Mouse (Mus musculus): ENCODE data around the gene Nedd4. TPM values are rescaled to one million over a fixed set of nuclear protein-coding genes. Genes with fewer than 3 reads are reported as not detected.
A peak's percentile ranks its signal among the peaks of the same experiment; 100 is the strongest.
"Not testable (repeated sequence)": the region's sequence is repeated elsewhere in the genome, so short reads cannot be mapped to it uniquely, and the experiment has no call there.

Nedd4 gene
- total RNA-seq, 2 experiments from 2014 or later, result 388 to 415 TPM

GRCm38 (mm10) chr9:72643651-72644417 lies 18.3 kb upstream of the Nedd4 start:
- intact Hi-C loops (cut with DNase I; ENCODE audit: low total_unique reads), result no loop called here
- DNase-seq, result no peak

- DNase-seq, result no peak
- intact Hi-C loops (cut with DNase I; ENCODE audit: low total_unique reads), result no loop called here
Observed at GRCm38 (mm10) chr9:72644418-72645110, 17.6 kb upstream of the Nedd4 start.

- intact Hi-C loops (cut with DNase I; ENCODE audit: low total_unique reads), result no loop called here
- no peak for DNase-seq
Observed at GRCm38 (mm10) chr9:72649781-72650180, 12.4 kb upstream of the Nedd4 start.

DNA sequence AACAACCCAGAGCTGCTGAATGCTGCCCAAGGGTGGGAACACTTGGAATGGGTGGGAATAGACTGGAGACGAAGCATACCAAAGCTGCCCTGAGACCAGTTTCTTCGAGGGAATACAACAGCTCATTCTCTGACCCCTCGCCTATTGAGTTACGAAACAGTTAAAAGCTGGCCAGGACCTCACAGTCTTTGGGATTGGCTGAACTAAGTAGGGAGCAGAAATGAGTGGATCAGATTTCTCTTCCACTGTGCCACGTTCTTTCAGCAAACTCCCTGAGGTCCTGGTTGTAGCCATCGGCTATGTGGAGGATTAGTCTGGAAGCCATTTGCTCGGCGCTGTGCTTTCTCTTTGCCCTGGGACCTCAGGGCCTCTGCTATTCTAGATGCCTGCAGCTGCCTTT lies 9.2 kb upstream of the Nedd4 start:
- intact Hi-C loops (cut with DNase I; ENCODE audit: low total_unique reads), result no loop called here
- peak; percentile 57 for DNase-seq

GRCm38 (mm10) chr9:72653533-72653932 lies 8.6 kb upstream of the Nedd4 start:
- intact Hi-C loops (cut with DNase I; ENCODE audit: low total_unique reads), result no loop called here
- DNase-seq, result peak; percentile 43

DNA sequence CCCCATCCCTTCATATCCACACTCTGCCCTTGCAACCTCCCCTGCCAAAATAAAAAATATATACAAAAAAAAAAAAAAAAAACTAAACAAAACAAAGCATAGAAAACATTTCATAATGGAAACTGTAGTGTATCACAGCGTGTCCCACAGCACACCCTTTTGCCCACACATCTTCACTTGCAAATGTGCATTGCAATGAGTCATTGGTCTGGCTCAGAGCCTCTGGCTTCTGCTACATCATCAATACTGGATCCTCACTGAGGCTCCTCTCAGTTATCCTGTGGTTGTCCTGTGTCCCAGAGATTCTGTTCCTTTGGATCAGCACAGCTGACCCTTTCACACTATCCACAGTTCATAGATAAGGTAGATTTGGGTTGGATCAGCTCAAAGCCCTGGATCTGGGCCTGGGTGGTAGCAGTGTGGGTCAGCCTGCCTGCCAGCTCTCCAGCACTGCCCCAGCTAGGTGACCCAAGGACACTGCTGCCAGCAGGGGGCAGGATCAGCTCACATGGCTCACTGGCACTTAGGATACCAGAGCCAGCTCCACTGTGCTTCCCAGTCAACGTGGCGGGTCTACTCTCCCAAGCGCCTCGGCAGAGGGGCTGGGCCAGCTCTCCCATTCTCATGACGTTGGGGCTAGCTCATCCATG lies 7.4 kb upstream of the Nedd4 start:
- peak; percentile 81 for DNase-seq
- intact Hi-C loops (cut with DNase I; ENCODE audit: low total_unique reads), result no loop called here

- intact Hi-C loops (cut with DNase I; ENCODE audit: low total_unique reads), result no loop called here
- DNase-seq, result peak; percentile 58
Observed at GRCm38 (mm10) chr9:72655602-72656001, 6.5 kb upstream of the Nedd4 start.

DNA sequence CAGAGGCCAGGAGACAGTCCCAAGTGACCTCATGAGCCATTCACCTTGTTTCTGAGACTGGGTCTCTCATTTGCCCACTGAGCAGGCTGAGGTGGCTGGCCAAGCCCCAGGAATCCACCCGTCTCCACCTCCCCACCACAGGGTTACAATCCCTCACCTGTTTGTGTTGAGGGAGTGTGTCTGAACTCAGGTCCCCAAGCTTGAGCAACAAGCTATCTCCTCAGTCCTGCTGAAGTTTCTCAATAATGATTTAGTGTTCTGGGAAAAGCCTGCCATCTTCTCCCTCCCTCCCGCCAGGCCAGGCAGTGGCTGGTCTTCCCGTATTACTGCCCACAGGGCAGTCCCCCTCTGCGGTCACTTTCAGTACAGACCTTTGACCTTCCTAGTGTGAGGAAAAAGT lies 5.7 kb upstream of the Nedd4 start:
- intact Hi-C loops (cut with DNase I; ENCODE audit: low total_unique reads), result no loop called here
- no peak for DNase-seq

GRCm38 (mm10) chr9:72656940-72657339 lies 5.2 kb upstream of the Nedd4 start:
- DNase-seq, result no peak
- intact Hi-C loops (cut with DNase I; ENCODE audit: low total_unique reads), result no loop called here

GRCm38 (mm10) chr9:72657694-72658093 lies 4.5 kb upstream of the Nedd4 start:
- intact Hi-C loops (cut with DNase I; ENCODE audit: low total_unique reads), result no loop called here
- DNase-seq, result no peak

DNA sequence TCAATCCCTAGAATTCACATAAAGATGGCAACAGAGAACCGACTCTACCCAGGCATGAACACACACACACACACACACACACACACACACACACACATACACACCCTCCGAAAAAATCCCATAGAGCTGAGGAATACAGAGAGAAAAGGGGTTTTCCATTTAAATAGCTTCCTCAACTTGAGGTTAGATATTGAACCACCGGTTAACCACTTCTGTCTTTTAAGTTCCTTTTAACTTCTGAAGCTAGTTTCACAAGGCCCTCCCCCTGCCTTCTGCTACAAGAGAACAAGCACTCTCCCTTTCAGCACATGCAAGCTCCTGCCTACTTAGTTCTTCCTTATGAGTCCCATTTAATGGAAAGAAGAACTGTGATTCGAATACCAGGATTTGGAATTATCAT lies 2.0 kb upstream of the Nedd4 start:
- intact Hi-C loops (cut with DNase I; ENCODE audit: low total_unique reads), result no loop called here
- no peak for DNase-seq

- no peak for DNase-seq
- intact Hi-C loops (cut with DNase I; ENCODE audit: low total_unique reads), result no loop called here
Observed at GRCm38 (mm10) chr9:72660911-72661310, 1.2 kb upstream of the Nedd4 start.

- intact Hi-C loops (cut with DNase I; ENCODE audit: low total_unique reads), result no loop called here
- no peak for DNase-seq
Observed at GRCm38 (mm10) chr9:72661561-72661894, 618 bp upstream of the Nedd4 start.

- intact Hi-C loops (cut with DNase I; ENCODE audit: low total_unique reads), result no loop called here
- peak; percentile 88 for DNase-seq
Observed at GRCm38 (mm10) chr9:72662691-72663533, 766 bp downstream of the Nedd4 start.

- intact Hi-C loops (cut with DNase I; ENCODE audit: low total_unique reads), result no loop called here
Observed at GRCm38 (mm10) chr9:72663534-72663918, 1.4 kb downstream of the Nedd4 start.

DNA sequence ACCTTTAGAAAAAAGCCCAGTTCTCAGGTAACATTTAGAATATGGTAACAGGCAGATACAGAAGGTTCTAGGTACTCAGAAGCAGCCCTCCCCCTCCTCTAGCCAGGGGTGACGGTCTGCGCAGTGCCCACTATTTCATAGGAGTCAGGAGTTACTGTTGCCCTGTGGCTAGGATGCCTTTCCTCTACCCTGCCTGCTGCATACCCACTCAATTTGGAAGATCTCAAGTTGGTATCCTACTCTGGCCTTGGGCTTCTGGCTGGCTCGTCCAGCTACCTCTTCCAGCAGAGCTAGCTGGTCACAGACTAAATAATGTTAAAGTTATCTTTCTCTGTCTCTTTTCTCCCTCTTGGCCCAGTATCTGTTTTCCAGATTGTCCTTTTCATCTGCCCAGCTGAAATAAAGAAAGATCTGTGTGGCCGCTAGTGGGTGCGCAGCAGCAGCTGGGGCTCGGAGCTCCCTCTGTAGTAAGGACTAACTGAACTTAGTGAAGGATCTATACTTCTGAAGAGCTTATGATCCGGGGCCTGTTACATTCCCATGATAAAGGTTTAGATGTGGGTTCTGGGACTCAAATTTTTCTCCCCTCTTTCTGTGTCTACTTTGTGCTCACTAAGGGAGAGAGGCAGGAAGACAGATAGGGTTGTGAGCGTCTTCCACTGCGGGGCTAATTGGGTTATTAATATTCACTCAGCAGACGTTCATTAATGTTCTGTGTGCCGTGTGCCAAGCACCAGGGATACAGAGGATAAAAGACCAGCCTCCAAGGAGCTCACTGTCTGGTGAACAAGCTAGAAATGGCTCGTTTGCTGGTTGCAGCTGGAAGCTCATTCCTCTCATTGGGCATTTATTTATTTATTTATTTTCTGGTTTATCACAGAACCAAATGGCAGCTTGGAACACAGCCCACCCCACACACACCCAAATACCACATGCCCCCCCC lies 2.5 kb downstream of the Nedd4 start:
- DNase-seq, result no peak
- intact Hi-C loops (cut with DNase I; ENCODE audit: low total_unique reads), result no loop called here

More at GRCm38 (mm10) chr9:72663534-72663918, 1.4 kb downstream of the Nedd4 start:
- no peak for DNase-seq

- intact Hi-C loops (cut with DNase I; ENCODE audit: low total_unique reads), result no loop called here
- no peak for DNase-seq
Observed at GRCm38 (mm10) chr9:72665517-72665916, 3.4 kb downstream of the Nedd4 start.

GRCm38 (mm10) chr9:72666352-72667021 lies 4.3 kb downstream of the Nedd4 start:
- intact Hi-C loops (cut with DNase I; ENCODE audit: low total_unique reads), result not testable (repeated sequence)

More at GRCm38 (mm10) chr9:72666352-72667021, 4.3 kb downstream of the Nedd4 start:
- DNase-seq, result not testable (repeated sequence)
